12 mouse cellular contexts compared by ENCODE assay signal in genomic region chr8:91355301-91355905, GRCm38 (mm10). TPM values are rescaled to one million over a fixed set of nuclear protein-coding genes. Genes with fewer than 3 reads are reported as not detected.
A peak's percentile ranks its signal among the peaks of the same experiment; 100 is the strongest.
DNase-seq lines count a peak whose midpoint lies in the region; ATAC-seq and TF ChIP-seq lines count a peak whose summit lies in the region.
"Had no signal": no experiment of that assay in that cellular context is flagged by ENCODE, and none has a peak within 500 bp of the region (broad histone marks: within the 10 kb centered on the region; RNA-seq: fewer than 3 reads in every experiment).

No protein-coding gene starts in this region.

- no peak for TF ChIP-seq CTCF in hindbrain, postnatal 0 days (IDR thresholded peaks at IDR 0.05; ENCODE audit: low read depth)

- H3K9ac ChIP-seq in forebrain, embryonic 11.5 days (ENCODE audit: low read length) = no peak overlapping the region
- H3K9ac ChIP-seq in forebrain, embryonic 14.5 days (ENCODE audit: low read length) = peak overlapping the region; percentile 1; the same call in 1 of the 2 replicates
- no peak overlapping the region for H3K9ac ChIP-seq in hindbrain, postnatal 0 days (replicated peaks; ENCODE audit: low read length)
- no peak overlapping the region for H3K9ac ChIP-seq in midbrain, embryonic 16.5 days (ENCODE audit: low read depth, low read length)
- H3K9ac ChIP-seq: liver, embryonic 14.5 days had no signal

- no peaks in the 10 kb centered on the region for H3K9me3 ChIP-seq in forebrain, embryonic 11.5 days (ENCODE audit: control insufficient read depth, low read length)
- no peaks in the 10 kb centered on the region for H3K9me3 ChIP-seq in forebrain, embryonic 10.5 days
- H3K9me3 ChIP-seq in forebrain, embryonic 14.5 days (replicated peaks; ENCODE audit: control insufficient read depth, low read length) = no peaks in the 10 kb centered on the region
- no peaks in the 10 kb centered on the region for H3K9me3 ChIP-seq in hindbrain, postnatal 0 days (ENCODE audit: low read length)
- H3K9me3 ChIP-seq in midbrain, embryonic 16.5 days (replicated peaks; ENCODE audit: control insufficient read depth, low read length, poor library complexity, severe bottlenecking) = no peaks in the 10 kb centered on the region

- ATAC-seq in forebrain, embryonic 11.5 days (replicated peaks; ENCODE audit: low FRiP score) = no peak
- peak; percentile 70 for ATAC-seq in forebrain, embryonic 14.5 days
- no peak for ATAC-seq in hindbrain, postnatal 0 days
- peak; percentile 59 for ATAC-seq in midbrain, embryonic 16.5 days

- H3K4me2 ChIP-seq in forebrain, embryonic 11.5 days (ENCODE audit: low read depth, low read length, severe bottlenecking) = no peak overlapping the region
- H3K4me2 ChIP-seq in forebrain, embryonic 14.5 days (ENCODE audit: low read length) = peak overlapping the region; percentile 22; the same call in 1 of the 2 replicates
- peak overlapping the region; percentile 28; the same call in 1 of the 2 replicates for H3K4me2 ChIP-seq in hindbrain, postnatal 0 days (ENCODE audit: low read depth, low read length)
- peak overlapping the region; percentile 32 for H3K4me2 ChIP-seq in midbrain, embryonic 16.5 days (ENCODE audit: low read length)

- peak overlapping the region; percentile 38; the same call in 1 of the 2 replicates for H3K27ac ChIP-seq in forebrain, embryonic 11.5 days (ENCODE audit: low read depth, low read length)
- H3K27ac ChIP-seq in forebrain, embryonic 10.5 days = no peak overlapping the region
- H3K27ac ChIP-seq in forebrain, embryonic 14.5 days (ENCODE audit: low read depth, low read length) = peak overlapping the region; percentile 59
- H3K27ac ChIP-seq in hindbrain, postnatal 0 days = peak overlapping the region; percentile 28; the same call in 1 of the 2 replicates
- peak overlapping the region; percentile 68 for H3K27ac ChIP-seq in midbrain, embryonic 16.5 days (ENCODE audit: low read length)
- H3K27ac ChIP-seq: liver, embryonic 14.5 days had no signal

- no peaks in the 10 kb centered on the region for H3K4me1 ChIP-seq in forebrain, embryonic 11.5 days (replicated peaks; ENCODE audit: control insufficient read depth, insufficient read depth, low read length)
- peaks cover 28% of the 10 kb centered on the region for H3K4me1 ChIP-seq in forebrain, embryonic 10.5 days
- peaks cover 23% of the 10 kb centered on the region; the same call in 1 of the 2 replicates for H3K4me1 ChIP-seq in forebrain, embryonic 14.5 days (ENCODE audit: control insufficient read depth, insufficient read depth, low read length)
- H3K4me1 ChIP-seq in hindbrain, postnatal 0 days (ENCODE audit: insufficient read depth, low read length) = peaks cover 14% of the 10 kb centered on the region; the same call in 1 of the 2 replicates
- H3K4me1 ChIP-seq in midbrain, embryonic 16.5 days (ENCODE audit: control insufficient read depth, insufficient read depth, low read length) = peaks cover 26% of the 10 kb centered on the region

- no peak for DNase-seq in forebrain, embryonic 11.5 days (ENCODE audit: low spot score)
- DNase-seq in forebrain, embryonic 10.5 days (ENCODE audit: extremely low spot score, low spot score) = no peak
- DNase-seq in forebrain, embryonic 14.5 days (ENCODE audit: low spot score) = peak; percentile 53
- no peak for DNase-seq in hindbrain, postnatal 0 days (ENCODE audit: low spot score)
- no peak for DNase-seq in spleen, postnatal 10 days (ENCODE audit: low spot score in 2 of 2)
- no peak for DNase-seq in natural killer cell, adult 2 months (ENCODE audit: low spot score in 2 of 2)
- no peak for DNase-seq in kidney, adult 8-10 months
- DNase-seq: adrenal gland, postnatal 10 days; cerebellum, postnatal 36 days; left cerebral cortex, postnatal 4 days had no signal

- no peak overlapping the region for H3K4me3 ChIP-seq in forebrain, embryonic 11.5 days (ENCODE audit: low read depth, low read length)
- H3K4me3 ChIP-seq in forebrain, embryonic 10.5 days = no peak overlapping the region
- no peak overlapping the region for H3K4me3 ChIP-seq in forebrain, embryonic 14.5 days (ENCODE audit: low read depth, low read length)
- no peak overlapping the region for H3K4me3 ChIP-seq in hindbrain, postnatal 0 days (ENCODE audit: low read length)
- H3K4me3 ChIP-seq in midbrain, embryonic 16.5 days (ENCODE audit: low read depth, low read length) = no peak overlapping the region

- no peaks in the 10 kb centered on the region for H3K27me3 ChIP-seq in forebrain, embryonic 11.5 days (ENCODE audit: control insufficient read depth, insufficient read depth, low read length)
- no peaks in the 10 kb centered on the region for H3K27me3 ChIP-seq in forebrain, embryonic 10.5 days (ENCODE audit: poor library complexity, severe bottlenecking)
- H3K27me3 ChIP-seq in forebrain, embryonic 14.5 days (replicated peaks; ENCODE audit: control insufficient read depth, insufficient read depth, low read length) = no peaks in the 10 kb centered on the region
- H3K27me3 ChIP-seq in hindbrain, postnatal 0 days (ENCODE audit: insufficient read depth, low read length) = no peaks in the 10 kb centered on the region
- no peaks in the 10 kb centered on the region for H3K27me3 ChIP-seq in midbrain, embryonic 16.5 days (ENCODE audit: control insufficient read depth, insufficient read depth, low read depth, low read length)

- no peaks in the 10 kb centered on the region for H3K36me3 ChIP-seq in forebrain, embryonic 11.5 days (ENCODE audit: control insufficient read depth, insufficient read depth, low read length)
- peaks cover 7% of the 10 kb centered on the region for H3K36me3 ChIP-seq in forebrain, embryonic 10.5 days (replicated peaks)
- no peaks in the 10 kb centered on the region for H3K36me3 ChIP-seq in forebrain, embryonic 14.5 days (ENCODE audit: control insufficient read depth, insufficient read depth, low read length)
- H3K36me3 ChIP-seq in hindbrain, postnatal 0 days (ENCODE audit: insufficient read depth, low read length) = no peaks in the 10 kb centered on the region
- H3K36me3 ChIP-seq in midbrain, embryonic 16.5 days (ENCODE audit: control insufficient read depth, insufficient read depth, low read length) = no peaks in the 10 kb centered on the region

- 63% methylated on average over 10 of the region's 10 CpGs for WGBS in forebrain, embryonic 11.5 days
- 70% methylated on average over 10 of the region's 10 CpGs for WGBS in forebrain, embryonic 10.5 days
- WGBS in forebrain, embryonic 14.5 days = 35% methylated on average over 10 of the region's 10 CpGs
- WGBS in hindbrain, postnatal 0 days = 27% methylated on average over 10 of the region's 10 CpGs
- WGBS in midbrain, embryonic 16.5 days = 29% methylated on average over 10 of the region's 10 CpGs

RNA-seq across cellular contexts. Expression of gene Fto, which starts 42.1 kb away (rescaled TPM):
- polyA plus RNA-seq in forebrain, embryonic 11.5 days (2014; fragmentation: Nextera tagmentation; extraction: Ambion mirVana) = 109 and 111 TPM in 2 replicates
- polyA plus RNA-seq in forebrain, embryonic 10.5 days (2016; fragmentation: Nextera tagmentation; extraction: Ambion mirVana) = 88.3 TPM in 2 replicates
- polyA plus RNA-seq in forebrain, embryonic 14.5 days (2014; fragmentation: Nextera tagmentation; extraction: Ambion mirVana) = 103 and 111 TPM in 2 replicates
- 80.7 and 83.2 TPM in 2 replicates for total RNA-seq in hindbrain, postnatal 0 days (2014; rRNA removed)
- polyA plus RNA-seq in hindbrain, postnatal 0 days (2015; fragmentation: Nextera tagmentation; extraction: Ambion mirVana) = 106 and 122 TPM in 2 replicates
- 171 and 177 TPM in 2 replicates for polyA plus RNA-seq in midbrain, embryonic 16.5 days (2015; fragmentation: Nextera tagmentation; extraction: Ambion mirVana)

RNA-seq across cellular contexts. Expression of gene Rpgrip1l, which starts 42.3 kb away (rescaled TPM):
- 10.4 and 13.7 TPM in 2 replicates for polyA plus RNA-seq in forebrain, embryonic 11.5 days (2014; fragmentation: Nextera tagmentation; extraction: Ambion mirVana)
- polyA plus RNA-seq in forebrain, embryonic 10.5 days (2016; fragmentation: Nextera tagmentation; extraction: Ambion mirVana) = 9.8 and 11.4 TPM in 2 replicates
- 14.7 and 16.1 TPM in 2 replicates for polyA plus RNA-seq in forebrain, embryonic 14.5 days (2014; fragmentation: Nextera tagmentation; extraction: Ambion mirVana)
- total RNA-seq in hindbrain, postnatal 0 days (2014; rRNA removed) = 5.5 and 6.8 TPM in 2 replicates
- polyA plus RNA-seq in hindbrain, postnatal 0 days (2015; fragmentation: Nextera tagmentation; extraction: Ambion mirVana) = 12.1 and 12.7 TPM in 2 replicates
- 9.8 and 11.6 TPM in 2 replicates for polyA plus RNA-seq in midbrain, embryonic 16.5 days (2015; fragmentation: Nextera tagmentation; extraction: Ambion mirVana)

Comparison
In these comparisons a context has a peak if more than half of its experiments do, and no peak if none do; other contexts are left out.
1. ATAC-seq: peak in forebrain, embryonic 14.5 days (single experiment) and midbrain, embryonic 16.5 days (single experiment); none in forebrain, embryonic 11.5 days (single experiment) and hindbrain, postnatal 0 days (single experiment).